In the genomic region with DNA sequence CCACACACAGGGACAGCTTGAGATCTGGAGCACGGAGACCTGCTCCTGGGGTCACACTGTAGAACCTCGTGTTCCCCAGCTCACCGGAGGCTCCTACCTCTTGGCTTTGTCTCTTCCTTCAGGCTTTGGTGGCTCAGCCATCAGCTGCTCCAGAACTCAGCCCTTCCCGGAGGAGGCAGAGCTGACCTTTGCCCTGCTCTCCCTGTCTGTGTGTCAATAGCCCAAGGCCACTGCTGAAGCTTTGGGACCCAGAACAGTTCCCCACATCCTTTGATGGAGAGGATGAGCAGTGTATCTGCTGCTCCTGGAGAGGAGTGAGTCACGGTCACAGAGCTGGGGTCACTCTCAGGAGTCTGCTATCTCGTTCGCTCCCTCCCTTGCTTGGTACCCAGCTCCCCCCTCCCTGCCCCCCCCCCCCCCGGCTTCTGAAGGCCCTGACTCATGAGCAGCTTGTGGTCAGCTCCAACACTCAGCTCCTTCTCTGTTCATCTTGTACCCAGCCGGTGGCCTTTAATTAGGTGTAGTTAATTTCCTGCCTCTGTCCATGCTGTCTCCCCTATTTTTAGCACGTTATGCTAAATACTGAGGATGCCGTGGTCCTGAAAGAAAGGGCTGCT, we compare ENCODE assay signal across 21 mouse cellular contexts. TPM values are rescaled to one million over a fixed set of nuclear protein-coding genes. Genes with fewer than 3 reads are reported as not detected.
DNase-seq lines count a peak whose midpoint lies in the region; ATAC-seq and TF ChIP-seq lines count a peak whose summit lies in the region.
"Had no signal": no experiment of that assay in that cellular context is flagged by ENCODE, and none has a peak within 500 bp of the region (broad histone marks: within the 10 kb centered on the region; RNA-seq: fewer than 3 reads in every experiment).

No protein-coding gene starts in this region.

- H3K9ac ChIP-seq in lung, postnatal 0 days (replicated peaks; ENCODE audit: low read depth) = no peak overlapping the region
- H3K9ac ChIP-seq in stomach, postnatal 0 days (ENCODE audit: low read length) = no peak overlapping the region
- H3K9ac ChIP-seq in forebrain, embryonic 13.5 days = no peak overlapping the region
- H3K9ac ChIP-seq: embryonic facial prominence, embryonic 12.5 days; liver, embryonic 14.5 days; midbrain, embryonic 12.5 days; neural tube, embryonic 15.5 days had no signal

- H3K27ac ChIP-seq in kidney, adult 2 months (ENCODE audit: insufficient read depth, low read depth, low read length) = no peak overlapping the region
- peak overlapping the region; percentile 89 for H3K27ac ChIP-seq in lung, postnatal 0 days (ENCODE audit: low read length)
- H3K27ac ChIP-seq in stomach, postnatal 0 days (replicated peaks) = no peak overlapping the region
- no peak overlapping the region for H3K27ac ChIP-seq in forebrain, embryonic 13.5 days
- H3K27ac ChIP-seq: embryonic facial prominence, embryonic 12.5 days; layer of hippocampus, adult 2 months; liver, embryonic 14.5 days; midbrain, embryonic 12.5 days; neural tube, embryonic 15.5 days had no signal

- TF ChIP-seq CTCF in kidney, adult 2 months (conservative IDR thresholded peaks at IDR 0.05; ENCODE audit: insufficient read depth, insufficient read length, low read depth, low read length) = no peak
- no peak for TF ChIP-seq CTCF in lung, postnatal 0 days (IDR thresholded peaks at IDR 0.05)
- TF ChIP-seq CTCF in stomach, postnatal 0 days (IDR thresholded peaks at IDR 0.05; ENCODE audit: low read depth) = no peak

- DNase-seq in kidney, adult 2 months = peak; percentile 43
- no peak for DNase-seq in kidney, postnatal 10 days
- peak; percentile 93 for DNase-seq in lung, postnatal 0 days (ENCODE audit: low spot score)
- DNase-seq in lung, postnatal 14 days = no peak
- peak; percentile 55 for DNase-seq in NIH3T3 (ENCODE audit: low read depth)
- no peak for DNase-seq in stomach, postnatal 0 days (ENCODE audit: low spot score)
- DNase-seq: cerebellum, adult 11 months; cerebellum, postnatal 36 days; heart, adult 18-20 months; kidney, adult 9 months; left cerebral cortex, postnatal 4 days; right cerebral cortex, postnatal 25 days; thymus, postnatal 14 days had no signal

- no peak for TF ChIP-seq POLR2A in kidney, adult 2 months (IDR thresholded peaks at IDR 0.05; ENCODE audit: low read depth, low read length)

- no peak overlapping the region for H3K4me3 ChIP-seq in kidney, adult 2 months (ENCODE audit: insufficient read depth, low read depth, low read length)
- H3K4me3 ChIP-seq in lung, postnatal 0 days (ENCODE audit: low read depth, low read length) = no peak overlapping the region
- no peak overlapping the region for H3K4me3 ChIP-seq in stomach, postnatal 0 days (ENCODE audit: low read depth, low read length)
- H3K4me3 ChIP-seq in forebrain, embryonic 13.5 days = no peak overlapping the region
- H3K4me3 ChIP-seq: embryonic facial prominence, embryonic 12.5 days; layer of hippocampus, adult 2 months; midbrain, embryonic 12.5 days; neural tube, embryonic 15.5 days had no signal

- TF ChIP-seq EP300 in lung, postnatal 0 days (IDR thresholded peaks at IDR 0.05) = no peak; the same call in 1 of the 2 replicates
- no peak for TF ChIP-seq EP300 in stomach, postnatal 0 days (optimal IDR thresholded peaks at IDR 0.05)

- no peaks in the 10 kb centered on the region for H3K4me1 ChIP-seq in kidney, adult 2 months (ENCODE audit: control insufficient read depth, insufficient read depth, low read length)
- H3K4me1 ChIP-seq in lung, postnatal 0 days (ENCODE audit: insufficient read depth, low read depth, low read length) = no peaks in the 10 kb centered on the region; the same call in 1 of the 2 replicates
- no peaks in the 10 kb centered on the region for H3K4me1 ChIP-seq in stomach, postnatal 0 days (replicated peaks; ENCODE audit: control insufficient read depth, insufficient read depth)
- no peaks in the 10 kb centered on the region for H3K4me1 ChIP-seq in forebrain, embryonic 13.5 days
- H3K4me1 ChIP-seq: embryonic facial prominence, embryonic 12.5 days; midbrain, embryonic 12.5 days; neural tube, embryonic 15.5 days had no signal

- peak overlapping the region; percentile 30; the same call in 1 of the 2 replicates for H3K4me2 ChIP-seq in lung, postnatal 0 days (replicated peaks; ENCODE audit: low read depth, low read length)
- no peak overlapping the region for H3K4me2 ChIP-seq in stomach, postnatal 0 days (replicated peaks; ENCODE audit: low read depth)
- H3K4me2 ChIP-seq in forebrain, embryonic 13.5 days = no peak overlapping the region
- H3K4me2 ChIP-seq: embryonic facial prominence, embryonic 12.5 days; midbrain, embryonic 12.5 days; neural tube, embryonic 15.5 days had no signal

- no peaks in the 10 kb centered on the region for H3K9me3 ChIP-seq in lung, postnatal 0 days (ENCODE audit: low read length)
- H3K9me3 ChIP-seq in stomach, postnatal 0 days (ENCODE audit: control insufficient read depth, low read length) = no peaks in the 10 kb centered on the region
- H3K9me3 ChIP-seq in forebrain, embryonic 13.5 days (replicated peaks) = peaks cover 3% of the 10 kb centered on the region; the same call in 1 of the 2 replicates
- H3K9me3 ChIP-seq: embryonic facial prominence, embryonic 12.5 days; neural tube, embryonic 15.5 days had no signal

- H3K36me3 ChIP-seq in kidney, adult 2 months (ENCODE audit: control insufficient read depth, insufficient read depth, low read length) = no peaks in the 10 kb centered on the region
- no peaks in the 10 kb centered on the region for H3K36me3 ChIP-seq in lung, postnatal 0 days (ENCODE audit: insufficient read depth, low read length)
- H3K36me3 ChIP-seq in stomach, postnatal 0 days (ENCODE audit: control insufficient read depth, insufficient read depth, low read length) = no peaks in the 10 kb centered on the region
- no peaks in the 10 kb centered on the region for H3K36me3 ChIP-seq in forebrain, embryonic 13.5 days (ENCODE audit: poor library complexity, severe bottlenecking)
- H3K36me3 ChIP-seq: embryonic facial prominence, embryonic 12.5 days; midbrain, embryonic 12.5 days; neural tube, embryonic 15.5 days had no signal

- H3K27me3 ChIP-seq in kidney, adult 2 months (replicated peaks; ENCODE audit: control insufficient read depth, insufficient read depth, low read length) = no peaks in the 10 kb centered on the region
- no peaks in the 10 kb centered on the region for H3K27me3 ChIP-seq in lung, postnatal 0 days (replicated peaks; ENCODE audit: insufficient read depth, low read length)
- no peaks in the 10 kb centered on the region for H3K27me3 ChIP-seq in stomach, postnatal 0 days (ENCODE audit: control insufficient read depth, insufficient read depth, low read length)
- H3K27me3 ChIP-seq in forebrain, embryonic 13.5 days = no peaks in the 10 kb centered on the region
- H3K27me3 ChIP-seq: embryonic facial prominence, embryonic 12.5 days; midbrain, embryonic 12.5 days; neural tube, embryonic 15.5 days had no signal

- WGBS in kidney, adult 2 months = 44% methylated on average over 11 of the region's 11 CpGs
- 37% methylated on average over 11 of the region's 11 CpGs for WGBS in lung, postnatal 0 days
- 50% methylated on average over 11 of the region's 11 CpGs for WGBS in stomach, postnatal 0 days
- 52% methylated on average over 10 of the region's 11 CpGs for WGBS in forebrain, embryonic 13.5 days

- ATAC-seq in lung, postnatal 0 days = peak; percentile 74
- peak; percentile 43; the same call in 1 of the 2 replicates for ATAC-seq in stomach, postnatal 0 days (ENCODE audit: low FRiP score, low TSS enrichment)
- no peak for ATAC-seq in forebrain, embryonic 13.5 days
- ATAC-seq: activated CD4-positive, CD25-positive, alpha-beta regulatory T cell, adult 4 months; inflammation-experienced regulatory T-cells, adult 6 months had no signal

RNA-seq across cellular contexts. Expression of gene Ptpn1, which starts 54.5 kb away (rescaled TPM):
- polyA plus RNA-seq in kidney, adult 2 months (2012; rRNA removed) = 29.9 and 31.0 TPM in 2 replicates
- polyA plus RNA-seq in lung, postnatal 0 days (2015; fragmentation: Nextera tagmentation; extraction: Ambion mirVana) = 81.2 and 94.5 TPM in 2 replicates
- polyA plus RNA-seq in stomach, postnatal 0 days (2015; fragmentation: Nextera tagmentation; extraction: Ambion mirVana) = 51.1 and 51.3 TPM in 2 replicates
- polyA plus RNA-seq in forebrain, embryonic 13.5 days (2015; fragmentation: Nextera tagmentation; extraction: Ambion mirVana) = 94.4 and 104 TPM in 2 replicates

Comparison
In these comparisons a context has a peak if more than half of its experiments do, and no peak if none do; other contexts are left out.
1. DNase-seq: peak in kidney, adult 2 months (single experiment), lung, postnatal 0 days (single experiment) and NIH3T3 (single experiment); none in kidney, postnatal 10 days (single experiment), lung, postnatal 14 days (single experiment) and stomach, postnatal 0 days (single experiment).